Mouse (Mus musculus): ENCODE data around the gene Cdyl2.

Gene Cdyl2

GRCm38 (mm10) chr8:116732684-116733647, at the start of gene Cdyl2:
Cdyl2 (minus strand) TSS chr8:116732991.
- peak; percentile 67 to 85 for DNase-seq (ENCODE audit: low spot score in 2 of 2)

GRCm38 (mm10) chr8:116780594-116780993, 47.8 kb upstream of the Cdyl2 start:
- no peak for DNase-seq (ENCODE audit: low spot score in 2 of 2)

GRCm38 (mm10) chr8:116774220-116774619, 41.4 kb upstream of the Cdyl2 start:
- no peak for DNase-seq (ENCODE audit: low spot score in 2 of 2)

GRCm38 (mm10) chr8:116772727-116773126, 39.9 kb upstream of the Cdyl2 start:
- no peak for DNase-seq (ENCODE audit: low spot score in 2 of 2)

GRCm38 (mm10) chr8:116771797-116772343, 39.1 kb upstream of the Cdyl2 start:
- DNase-seq (ENCODE audit: low spot score in 2 of 2): no peak

GRCm38 (mm10) chr8:116770756-116771155, 38.0 kb upstream of the Cdyl2 start:
- DNase-seq (ENCODE audit: low spot score in 2 of 2): no peak

DNA sequence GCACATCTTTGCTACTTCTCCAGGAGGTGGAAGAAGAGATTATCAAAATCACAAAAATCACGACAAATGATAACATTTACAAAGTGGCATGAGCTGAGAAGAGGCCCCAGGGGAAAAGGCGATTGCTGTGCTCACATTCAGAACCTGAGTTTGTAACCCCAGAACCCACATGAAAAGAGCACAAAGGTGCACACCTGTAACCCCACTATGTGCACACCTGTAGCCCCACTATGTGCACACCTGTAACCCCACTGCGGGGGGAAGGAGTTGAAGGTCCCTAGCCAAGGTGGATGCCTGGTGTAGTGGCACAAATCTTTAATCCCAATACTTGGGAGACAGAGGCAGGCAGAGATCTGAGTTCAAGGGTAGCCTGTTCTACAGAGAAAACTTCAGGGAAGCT, 23.4 kb upstream of the Cdyl2 start:
- DNase-seq (ENCODE audit: low spot score in 2 of 2): no peak

GRCm38 (mm10) chr8:116755557-116755956, 22.8 kb upstream of the Cdyl2 start:
- no peak for DNase-seq (ENCODE audit: low spot score in 2 of 2)

DNA sequence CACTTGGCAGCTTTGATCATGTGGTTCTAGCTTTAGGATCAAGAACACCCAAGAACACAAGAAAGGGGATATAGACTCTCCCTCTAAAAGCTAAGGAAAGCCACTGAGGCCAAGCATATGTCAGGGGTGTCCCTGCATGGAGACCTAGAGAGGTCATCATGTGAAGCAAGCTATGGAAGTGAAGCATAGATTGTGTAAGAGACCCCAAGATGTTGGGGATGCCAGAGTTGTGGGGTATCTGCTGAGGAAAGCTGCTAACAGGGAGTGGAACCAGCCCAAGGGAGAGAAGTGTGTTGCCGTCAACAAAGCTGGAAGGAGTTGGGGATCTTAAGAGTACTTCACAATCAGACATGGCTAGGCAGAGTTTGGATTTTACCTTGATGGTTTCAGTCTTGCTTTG, 7.9 kb upstream of the Cdyl2 start:
- no peak for DNase-seq (ENCODE audit: low spot score in 2 of 2)

DNA sequence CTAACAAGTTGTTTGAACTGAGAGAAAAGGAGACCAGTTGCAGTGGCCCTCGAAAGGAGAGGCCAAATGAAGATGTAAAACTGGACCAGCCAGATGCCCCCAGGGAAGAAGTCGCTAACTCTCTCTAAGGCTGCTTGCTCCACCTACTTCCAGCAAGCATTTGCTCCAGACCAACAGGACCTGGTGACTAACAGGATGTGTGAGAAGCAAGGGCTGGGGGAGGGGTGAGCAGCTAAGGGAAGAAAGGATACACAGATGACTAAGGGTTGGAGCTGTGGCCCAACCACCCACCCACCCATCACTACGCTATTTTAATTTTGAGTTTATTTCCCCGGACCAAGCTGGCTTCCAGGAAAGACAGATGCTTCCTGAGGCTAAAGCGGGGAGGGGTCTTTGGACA, 2.5 kb upstream of the Cdyl2 start:
- DNase-seq (ENCODE audit: low spot score in 2 of 2): no peak

DNA sequence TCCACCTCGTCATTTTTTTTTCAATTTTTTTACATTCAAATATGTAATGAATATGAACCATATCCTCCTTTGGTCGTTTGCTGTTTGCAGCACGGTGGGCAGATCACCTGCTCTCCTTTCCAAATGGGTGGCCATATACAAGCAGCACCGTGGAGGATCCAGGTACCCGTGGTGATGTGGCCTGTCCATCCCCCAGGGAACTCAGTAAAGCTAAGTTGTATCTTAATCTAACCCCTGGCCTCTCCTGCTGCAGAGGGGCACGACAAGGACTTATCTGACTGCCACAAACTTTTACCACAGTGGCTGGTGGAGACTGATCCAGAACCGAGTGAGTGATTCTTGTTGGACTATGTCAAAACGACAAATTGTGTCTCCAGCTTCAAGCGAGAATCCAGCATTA, 1.4 kb upstream of the Cdyl2 start:
- DNase-seq (ENCODE audit: low spot score in 2 of 2): no peak

- no peak for DNase-seq (ENCODE audit: low spot score in 2 of 2)
These were observed 840 bp upstream of the Cdyl2 start for GRCm38 (mm10) chr8:116733648-116734014.

- DNase-seq (ENCODE audit: low spot score in 2 of 2): peak in 1 of 2 experiments; percentile 42
These were observed 661 bp downstream of the Cdyl2 start for GRCm38 (mm10) chr8:116731976-116732683.

GRCm38 (mm10) chr8:116721451-116721850, 11.3 kb downstream of the Cdyl2 start:
- DNase-seq (ENCODE audit: low spot score in 2 of 2): no peak

DNA sequence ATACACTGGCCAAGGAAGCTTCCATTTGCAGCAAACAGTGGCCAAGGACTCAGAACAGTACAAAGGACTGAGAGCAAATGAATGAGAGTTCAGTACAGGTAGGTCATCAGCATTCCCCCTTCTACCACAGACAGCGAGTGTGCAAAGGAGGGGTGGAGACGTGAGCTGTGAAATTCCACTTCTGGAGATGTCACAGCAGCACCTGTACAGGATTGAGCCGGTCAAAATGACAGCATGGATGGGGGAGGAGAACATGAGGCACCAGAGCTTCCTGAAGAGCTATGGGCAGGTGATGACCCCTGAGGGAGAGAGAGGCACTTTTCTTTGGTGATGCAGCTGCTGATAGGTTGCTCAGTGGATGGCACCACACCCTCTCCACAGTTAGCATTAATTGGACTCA, 25.3 kb downstream of the Cdyl2 start:
- DNase-seq (ENCODE audit: low spot score in 2 of 2): no peak

DNA sequence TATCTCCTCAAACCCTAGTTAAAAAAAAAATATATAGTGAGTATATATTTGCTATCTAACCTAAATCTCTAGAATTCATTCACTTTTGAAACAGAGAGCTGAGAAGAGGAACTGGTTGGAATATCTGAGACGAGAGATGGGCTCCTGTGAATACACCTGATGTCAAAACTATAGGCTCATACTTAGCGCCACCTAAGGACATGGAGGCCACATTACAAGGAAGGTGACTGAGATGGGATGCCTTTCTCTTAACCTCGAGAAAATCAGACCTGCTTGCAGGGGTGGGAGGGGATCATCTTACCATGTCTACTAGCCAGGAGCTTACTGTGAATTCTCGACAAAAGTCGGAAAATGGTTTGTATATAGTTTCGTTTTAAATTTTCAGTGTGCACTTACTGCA, 30.3 kb downstream of the Cdyl2 start:
- no peak for DNase-seq (ENCODE audit: low spot score in 2 of 2)

GRCm38 (mm10) chr8:116692931-116693330, 39.9 kb downstream of the Cdyl2 start:
- no peak for DNase-seq (ENCODE audit: low spot score in 2 of 2)

DNA sequence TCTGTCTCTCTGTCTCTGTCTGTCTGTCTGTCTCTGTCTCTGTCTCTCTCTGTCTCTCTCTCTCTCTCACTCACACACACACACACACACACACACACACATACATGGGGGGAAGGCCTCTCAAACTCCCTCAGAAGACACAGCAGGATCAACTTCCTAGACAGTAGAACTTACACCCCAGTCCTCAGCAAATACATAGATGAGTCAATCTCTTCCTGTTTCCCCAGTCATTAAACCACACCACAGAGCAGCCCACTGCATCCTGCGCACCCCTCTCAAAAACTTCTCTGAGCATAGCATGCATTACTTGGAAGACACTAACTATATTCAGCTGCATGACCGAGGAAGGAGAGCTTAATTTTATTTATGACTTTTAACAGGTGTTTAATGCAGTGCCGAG, 43.0 kb downstream of the Cdyl2 start:
- DNase-seq (ENCODE audit: low spot score in 2 of 2): no peak

DNA sequence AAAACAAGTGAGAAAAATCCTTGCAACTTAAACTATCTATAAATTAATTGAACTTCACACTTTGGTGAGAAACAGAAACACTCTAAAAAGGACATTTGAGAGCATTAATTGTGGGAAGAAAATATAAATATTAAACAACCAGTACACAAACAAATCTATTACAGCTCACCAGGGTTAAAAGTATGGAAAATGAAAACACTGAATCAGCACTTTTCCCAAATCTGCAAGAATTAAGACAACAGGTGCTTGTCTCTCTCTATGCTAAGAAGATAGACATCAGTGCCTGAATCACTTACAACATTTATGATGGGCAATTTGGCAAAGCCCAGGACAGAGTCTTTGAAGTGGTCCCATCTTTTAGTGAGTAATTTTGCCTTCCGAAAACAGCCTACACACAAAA, 56.6 kb downstream of the Cdyl2 start:
- no peak for DNase-seq (ENCODE audit: low spot score in 2 of 2)

DNA sequence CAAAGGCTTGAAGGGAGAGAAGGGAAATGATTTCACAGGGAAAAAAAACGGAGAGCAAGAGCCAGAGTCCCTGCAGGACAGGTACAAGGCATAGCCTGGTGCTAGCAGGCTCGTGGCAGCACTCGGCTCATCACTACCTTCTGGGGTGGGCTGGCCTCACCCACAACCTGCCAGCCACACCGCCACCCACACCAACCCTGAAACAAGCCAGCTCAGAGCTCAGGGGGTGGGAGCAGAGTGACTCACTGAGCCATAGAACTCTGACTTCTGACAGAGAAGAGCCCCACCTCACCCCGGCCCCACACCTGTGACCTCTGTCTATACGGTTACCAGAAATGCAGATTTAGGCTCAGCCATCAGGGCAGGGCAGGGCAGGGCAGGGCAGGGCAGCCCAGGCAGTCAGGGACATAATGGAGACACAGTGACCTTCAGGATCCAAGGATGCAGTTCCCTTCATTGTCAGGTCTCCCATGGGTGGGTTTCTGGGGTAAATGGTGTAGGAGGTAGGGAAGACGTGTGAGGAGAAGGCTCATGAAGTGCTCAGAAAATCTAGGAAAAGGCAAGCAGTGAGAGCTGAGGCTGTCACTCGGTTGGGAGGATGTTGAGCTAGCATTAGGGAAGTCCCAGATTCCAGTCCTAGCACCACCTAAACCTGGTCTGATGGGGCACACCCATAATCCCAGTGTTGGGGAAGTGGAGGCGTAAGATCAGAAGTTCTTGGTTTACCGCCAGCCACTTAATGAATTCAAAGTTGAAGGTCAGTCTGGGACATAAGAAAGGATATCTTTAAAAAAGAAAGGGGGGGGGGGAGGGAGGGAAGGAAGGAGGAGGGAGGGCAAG, 58.6 kb downstream of the Cdyl2 start:
- no peak for DNase-seq (ENCODE audit: low spot score in 2 of 2)

GRCm38 (mm10) chr8:116673493-116673892, 59.3 kb downstream of the Cdyl2 start:
- no peak for DNase-seq (ENCODE audit: low spot score in 2 of 2)

GRCm38 (mm10) chr8:116673052-116673451, 59.7 kb downstream of the Cdyl2 start:
- no peak for DNase-seq (ENCODE audit: low spot score in 2 of 2)
